Mouse (Mus musculus) lung, postnatal 0 days (tissue): ENCODE data around the gene Zap70.

ENCODE experiments used
- CTCF ChIP-seq: IDR thresholded peaks from 2 replicates; pipeline ENCODE4 v1.5.1; 2016; ENCODE audit warnings: antibody characterized with exemption, mild to moderate bottlenecking
- EP300 ChIP-seq: IDR thresholded peaks from 2 replicates; pipeline ENCODE4 v1.6.1; 2016; ENCODE audit warnings: antibody characterized with exemption, mild to moderate bottlenecking, control low read depth

DNA sequence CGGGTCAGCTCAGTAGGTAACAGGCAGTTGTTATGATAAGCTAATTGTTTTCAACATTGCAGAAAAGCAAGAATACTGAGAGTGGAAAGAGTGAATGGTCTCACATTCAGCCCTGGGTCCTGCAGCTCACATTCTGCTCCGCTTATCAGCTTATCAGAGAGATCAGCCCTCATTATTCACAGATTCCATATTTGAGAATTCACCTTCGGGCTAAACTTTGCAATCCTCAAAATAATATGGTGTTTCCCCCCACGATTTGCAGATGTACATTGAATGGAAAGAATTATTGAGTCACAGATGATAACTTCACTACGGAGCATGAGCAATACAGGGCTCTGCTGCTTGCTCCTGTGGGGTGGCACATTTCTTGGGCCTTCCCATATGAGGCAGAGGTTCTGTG is 7.2 kb downstream of the Zap70 start:
- TF ChIP-seq CTCF (no peak), EP300 (no peak)
